Mouse (Mus musculus): ENCODE data around the gene Hadh.

The Hadh gene

GRCm38 (mm10) chr3:131271559-131272373 lies at the start of gene Hadh:
Gene Hadh (minus strand): TSS chr3:131272101.
- DNase-seq (ENCODE audit: low spot score in 2 of 2): peak; percentile 83 to 85

GRCm38 (mm10) chr3:131320184-131320583 lies 48.3 kb upstream of the Hadh start:
- DNase-seq (ENCODE audit: low spot score in 2 of 2): peak; percentile 75 to 86

- DNase-seq (ENCODE audit: low spot score in 2 of 2): no peak
Measured at GRCm38 (mm10) chr3:131318211-131318610, 46.3 kb upstream of the Hadh start.

- no peak for DNase-seq (ENCODE audit: low spot score in 2 of 2)
Measured at GRCm38 (mm10) chr3:131317126-131317525, 45.2 kb upstream of the Hadh start.

GRCm38 (mm10) chr3:131315957-131316510 lies 44.1 kb upstream of the Hadh start:
- no peak for DNase-seq (ENCODE audit: low spot score in 2 of 2)

- no peak for DNase-seq (ENCODE audit: low spot score in 2 of 2)
Measured at GRCm38 (mm10) chr3:131312340-131312739, 40.4 kb upstream of the Hadh start.

- no peak for DNase-seq (ENCODE audit: low spot score in 2 of 2)
Measured at GRCm38 (mm10) chr3:131310572-131310971, 38.7 kb upstream of the Hadh start.

GRCm38 (mm10) chr3:131307811-131308210 lies 35.9 kb upstream of the Hadh start:
- DNase-seq (ENCODE audit: low spot score in 2 of 2): no peak

GRCm38 (mm10) chr3:131306255-131306654 lies 34.4 kb upstream of the Hadh start:
- no peak for DNase-seq (ENCODE audit: low spot score in 2 of 2)

- no peak for DNase-seq (ENCODE audit: low spot score in 2 of 2)
Measured at GRCm38 (mm10) chr3:131303320-131303714, 31.4 kb upstream of the Hadh start.

GRCm38 (mm10) chr3:131302452-131303319 lies 30.8 kb upstream of the Hadh start, which contains the start of gene Cyp2u1:
Gene Cyp2u1 (minus strand): TSS chr3:131303227.
- DNase-seq (ENCODE audit: low spot score in 2 of 2): peak; percentile 94 to 96

GRCm38 (mm10) chr3:131299908-131300307 lies 28.0 kb upstream of the Hadh start:
- DNase-seq (ENCODE audit: low spot score in 2 of 2): no peak

GRCm38 (mm10) chr3:131299078-131299477 lies 27.2 kb upstream of the Hadh start:
- DNase-seq (ENCODE audit: low spot score in 2 of 2): no peak

GRCm38 (mm10) chr3:131296893-131297292 lies 25.0 kb upstream of the Hadh start:
- DNase-seq (ENCODE audit: low spot score in 2 of 2): no peak

GRCm38 (mm10) chr3:131295513-131296200 lies 23.8 kb upstream of the Hadh start:
- DNase-seq (ENCODE audit: low spot score in 2 of 2): no peak

- no peak for DNase-seq (ENCODE audit: low spot score in 2 of 2)
Measured at GRCm38 (mm10) chr3:131294503-131294902, 22.6 kb upstream of the Hadh start.

GRCm38 (mm10) chr3:131292959-131293358 lies 21.1 kb upstream of the Hadh start:
- DNase-seq (ENCODE audit: low spot score in 2 of 2): no peak

- no peak for DNase-seq (ENCODE audit: low spot score in 2 of 2)
Measured at GRCm38 (mm10) chr3:131292349-131292748, 20.4 kb upstream of the Hadh start.

- DNase-seq (ENCODE audit: low spot score in 2 of 2): no peak
Measured at GRCm38 (mm10) chr3:131291890-131292289, 20.0 kb upstream of the Hadh start.

GRCm38 (mm10) chr3:131274151-131274550 lies 2.2 kb upstream of the Hadh start:
- DNase-seq (ENCODE audit: low spot score in 2 of 2): no peak

- no peak for DNase-seq (ENCODE audit: low spot score in 2 of 2)
Measured at GRCm38 (mm10) chr3:131272374-131273100, 636 bp upstream of the Hadh start.
